Mouse (Mus musculus) embryonic fibroblast, embryonic 13.5 days (primary cell): Measurements from ENCODE around the gene Rassf8.

Source experiments
- CTCF ChIP-seq: IDR thresholded peaks from 2 replicates; pipeline ENCODE4 v1.5.1; 2011; ENCODE audit warnings: mild to moderate bottlenecking, control low read depth, low read length, moderate library complexity, borderline replicate concordance; ENCODE audit not compliant: insufficient read depth
- POLR2A ChIP-seq: IDR thresholded peaks from 2 replicates; pipeline ENCODE4 v1.6.1; 2011; ENCODE audit warnings: low read depth, mild to moderate bottlenecking, control low read depth, low read length, moderate library complexity

GRCm38 (mm10) chr6:145830617-145831016 lies 84.1 kb downstream of the Rassf8 start:
- TF ChIP-seq CTCF: no peak
- TF ChIP-seq POLR2A: no peak
